Mouse (Mus musculus) intestine, embryonic 14.5 days (tissue): Measurements from ENCODE around the gene Prpf18. TPM values are rescaled to one million over a fixed set of nuclear protein-coding genes. Genes with fewer than 3 reads are reported as not detected.

Experiments
- ATAC-seq: fragments of 200-750 bp; cut with Nextera tagmentation; replicated peaks from 2 replicates; pipeline ENCODE4 v1.8.0; 2017; ENCODE audit warnings: low read depth, moderate number of reproducible peaks, moderate TSS enrichment, moderate library complexity; ENCODE audit not compliant: low FRiP score, low TSS enrichment
- DNase-seq: peaks from one replicate; pipeline ENCODE4 v3.0.0-alpha.2; 2018; ENCODE audit warnings: low spot score
- H3K27ac ChIP-seq: fragments of 300-500 bp; sonication (generic); 2 replicates; pipeline ENCODE4 v1.5.1; 2014; ENCODE audit warnings: low read depth, mild to moderate bottlenecking, control low read depth
- H3K27me3 ChIP-seq: fragments of 300-500 bp; sonication (generic); replicated peaks from 2 replicates; pipeline ENCODE4 v1.6.1; 2014; ENCODE audit warnings: low read length, control low read depth; ENCODE audit not compliant: control insufficient read depth, insufficient read depth
- H3K36me3 ChIP-seq: fragments of 300-500 bp; sonication (generic); 2 replicates; pipeline ENCODE4 v1.6.1; 2014; ENCODE audit warnings: low read length, control low read depth; ENCODE audit not compliant: control insufficient read depth, insufficient read depth
- H3K4me1 ChIP-seq: fragments of 300-500 bp; sonication (generic); replicated peaks from 2 replicates; pipeline ENCODE4 v1.6.1; 2014; ENCODE audit warnings: low read length, control low read depth, mixed read lengths; ENCODE audit not compliant: control insufficient read depth, insufficient read depth
- H3K4me2 ChIP-seq: fragments of 300-500 bp; sonication (generic); 2 replicates; pipeline ENCODE4 v1.6.1; 2014; ENCODE audit warnings: low read length
- H3K4me3 ChIP-seq: fragments of 300-500 bp; sonication (generic); 2 replicates; pipeline ENCODE4 v1.5.1; 2014; ENCODE audit warnings: low read depth, low read length, control low read depth, mixed read lengths
- H3K9ac ChIP-seq: fragments of 300-500 bp; sonication (generic); 2 replicates; pipeline ENCODE4 v1.6.1; 2014; ENCODE audit warnings: mild to moderate bottlenecking, low read length
- H3K9me3 ChIP-seq: fragments of 300-500 bp; sonication (generic); 2 replicates; pipeline ENCODE4 v1.6.1; 2016; ENCODE audit warnings: low read length, control low read depth; ENCODE audit not compliant: control insufficient read depth
- WGBS: fragments of 180-500 bp; shearing (Covaris S2); extraction: QIAGEN DNeasy Blood & Tissue Kit; methylation state at CpG from one replicate; pipeline ENCODE4 v1.1.7; 2014; 5-methylcytosine and 5-hydroxymethylcytosine counted together
- polyA plus RNA-seq: library from polyadenylated mRNA; unstranded; fragments of >200 nt; fragmentation: Nextera tagmentation; extraction: Ambion mirVana; gene quantifications from 2 replicates; pipeline ENCODE4 v1.2.1, GENCODE M21; 2014

Gene Prpf18
- polyA plus RNA-seq, 1 experiment from 2014 or later = 26.7 TPM

GRCm38 (mm10) chr2:4592666-4593065 lies 59.2 kb downstream of the Prpf18 start:
- ATAC-seq = no peak
- Histone ChIP-seq H3K4me2 (no peak overlapping the region), H3K9ac (no peak overlapping the region), H3K27me3 (no peaks in the 10 kb centered on the region), H3K4me1 (peaks cover 20% of the 10 kb centered on the region), H3K4me3 (no peak overlapping the region), H3K36me3 (peaks cover 81% of the 10 kb centered on the region), H3K27ac (no peak overlapping the region), H3K9me3 (no peaks in the 10 kb centered on the region)
- no peak for DNase-seq
- 88% methylated on average over 7 of the region's 7 CpGs for WGBS

- ATAC-seq (no peak), DNase-seq (no peak)
- H3K27me3 ChIP-seq = no peaks in the 10 kb centered on the region
- H3K9ac ChIP-seq = no peak overlapping the region
- H3K27ac ChIP-seq = no peak overlapping the region
- no peak overlapping the region for H3K4me2 ChIP-seq
- no peaks in the 10 kb centered on the region for H3K9me3 ChIP-seq
- peaks cover 30% of the 10 kb centered on the region for H3K4me1 ChIP-seq
- H3K36me3 ChIP-seq = peaks cover 79% of the 10 kb centered on the region
- 76% methylated on average over 3 of the region's 3 CpGs for WGBS
- no peak overlapping the region for H3K4me3 ChIP-seq
Observed at GRCm38 (mm10) chr2:4591647-4592046, 60.3 kb downstream of the Prpf18 start.

GRCm38 (mm10) chr2:4587685-4588409 lies 64.1 kb downstream of the Prpf18 start:
- peak; percentile 63 for DNase-seq
- Histone ChIP-seq H3K4me3 (no peak overlapping the region), H3K4me2 (no peak overlapping the region), H3K27me3 (no peaks in the 10 kb centered on the region), H3K9ac (no peak overlapping the region), H3K27ac (peak overlapping the region; percentile 60; the same call in 1 of the 2 replicates), H3K4me1 (peaks cover 30% of the 10 kb centered on the region), H3K36me3 (peaks cover 58% of the 10 kb centered on the region), H3K9me3 (no peaks in the 10 kb centered on the region)
- peak; percentile 45; the same call in 1 of the 2 replicates for ATAC-seq
- WGBS = 29% methylated on average over 13 of the region's 13 CpGs

- WGBS = 46% methylated on average over 11 of the region's 11 CpGs
- Histone ChIP-seq H3K9me3 (no peaks in the 10 kb centered on the region), H3K27me3 (no peaks in the 10 kb centered on the region), H3K9ac (no peak overlapping the region), H3K27ac (peak overlapping the region; percentile 38; the same call in 1 of the 2 replicates), H3K36me3 (peaks cover 51% of the 10 kb centered on the region), H3K4me3 (no peak overlapping the region), H3K4me2 (no peak overlapping the region), H3K4me1 (peaks cover 30% of the 10 kb centered on the region)
- DNase-seq (no peak), ATAC-seq (no peak)
Observed at GRCm38 (mm10) chr2:4586245-4586644, 65.7 kb downstream of the Prpf18 start.

DNA sequence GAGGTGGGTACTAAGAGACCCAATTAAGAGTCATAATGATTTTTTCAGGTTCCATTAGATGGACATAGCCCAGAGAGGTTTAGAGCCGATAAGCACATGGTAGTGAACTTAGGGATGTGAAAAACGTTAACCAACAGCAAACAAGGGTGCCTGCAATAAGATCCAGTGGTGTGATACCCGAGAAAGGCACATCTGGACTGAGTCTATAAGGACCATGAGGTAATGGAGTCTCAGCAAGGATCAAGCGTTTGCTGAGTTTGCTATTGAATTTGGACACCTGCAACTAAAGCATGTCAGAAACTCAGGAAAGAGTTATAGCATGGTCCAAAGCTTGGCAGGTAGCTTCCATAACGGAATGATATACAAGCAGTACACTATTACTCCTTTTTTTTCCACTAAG lies 67.7 kb downstream of the Prpf18 start:
- peaks cover 45% of the 10 kb centered on the region for H3K36me3 ChIP-seq
- H3K27ac ChIP-seq = no peak overlapping the region
- 78% methylated on average over 5 of the region's 5 CpGs for WGBS
- no peaks in the 10 kb centered on the region for H3K9me3 ChIP-seq
- peaks cover 31% of the 10 kb centered on the region for H3K4me1 ChIP-seq
- DNase-seq = no peak
- H3K9ac ChIP-seq = no peak overlapping the region
- no peak for ATAC-seq
- no peaks in the 10 kb centered on the region for H3K27me3 ChIP-seq
- H3K4me2 ChIP-seq = no peak overlapping the region
- no peak overlapping the region for H3K4me3 ChIP-seq

DNA sequence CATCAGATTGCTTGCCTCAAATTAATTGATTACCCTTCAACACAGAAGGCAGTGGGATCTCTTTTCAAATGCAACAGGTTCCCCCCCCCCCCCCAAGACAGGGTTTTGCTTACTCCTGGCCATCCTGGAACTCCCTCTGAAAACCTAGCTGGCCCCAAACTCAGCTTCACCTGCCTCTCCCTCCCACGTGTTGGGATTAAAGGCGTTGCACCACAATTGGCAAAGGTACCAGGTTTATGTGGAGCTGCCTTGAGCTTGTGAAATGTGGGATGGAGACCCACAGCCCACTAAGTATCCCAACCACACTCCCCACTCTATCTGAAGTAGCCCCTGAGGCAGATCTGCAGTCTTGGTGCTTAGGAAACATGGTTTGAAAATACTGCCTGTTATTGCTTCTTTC lies 69.0 kb downstream of the Prpf18 start:
- WGBS = 72% methylated on average over 2 of the region's 2 CpGs
- Histone ChIP-seq H3K4me1 (peaks cover 29% of the 10 kb centered on the region), H3K27me3 (no peaks in the 10 kb centered on the region), H3K4me3 (no peak overlapping the region), H3K4me2 (no peak overlapping the region), H3K36me3 (peaks cover 46% of the 10 kb centered on the region), H3K27ac (no peak overlapping the region), H3K9ac (no peak overlapping the region), H3K9me3 (no peaks in the 10 kb centered on the region)
- no peak for DNase-seq
- ATAC-seq = no peak

DNA sequence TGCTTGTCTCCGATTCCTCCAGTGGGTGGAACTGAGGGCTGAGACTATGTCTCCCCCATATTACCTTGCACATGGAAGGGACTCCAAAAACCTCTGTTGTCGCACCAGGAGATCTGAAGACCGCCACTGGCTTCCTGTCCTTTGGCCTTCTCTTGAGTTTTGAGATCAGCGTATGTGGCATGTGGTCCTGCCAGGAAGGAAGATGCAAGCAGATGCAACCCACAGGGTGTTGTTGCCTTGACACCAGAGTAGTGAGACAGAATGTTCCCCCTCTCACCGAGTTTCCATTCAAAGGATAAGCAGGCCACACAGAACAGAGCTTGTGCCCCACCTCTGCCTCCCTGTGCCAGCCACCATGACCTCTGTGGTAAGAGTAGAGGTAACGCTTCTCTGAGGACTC lies 71.2 kb downstream of the Prpf18 start:
- H3K4me2 ChIP-seq = no peak overlapping the region
- peaks cover 39% of the 10 kb centered on the region for H3K36me3 ChIP-seq
- H3K27me3 ChIP-seq = no peaks in the 10 kb centered on the region
- no peak overlapping the region for H3K4me3 ChIP-seq
- H3K9ac ChIP-seq = no peak overlapping the region
- H3K9me3 ChIP-seq = no peaks in the 10 kb centered on the region
- WGBS = 85% methylated on average over 6 of the region's 6 CpGs
- ATAC-seq (no peak), DNase-seq (no peak)
- no peak overlapping the region for H3K27ac ChIP-seq
- H3K4me1 ChIP-seq = peaks cover 12% of the 10 kb centered on the region

- Histone ChIP-seq H3K4me2 (no peak overlapping the region), H3K4me1 (peaks cover 12% of the 10 kb centered on the region), H3K27ac (peak overlapping the region; percentile 65), H3K4me3 (no peak overlapping the region), H3K9ac (no peak overlapping the region), H3K9me3 (no peaks in the 10 kb centered on the region), H3K36me3 (peaks cover 51% of the 10 kb centered on the region), H3K27me3 (no peaks in the 10 kb centered on the region)
- WGBS = 62% methylated on average over 8 of the region's 8 CpGs
- DNase-seq (no peak), ATAC-seq (no peak)
Observed at GRCm38 (mm10) chr2:4579357-4580068, 72.4 kb downstream of the Prpf18 start.
